Comparison of ENCODE assay signal across 7 mouse cellular contexts in genomic region chr2:32608141-32608777, GRCm38 (mm10). TPM values are rescaled to one million over a fixed set of nuclear protein-coding genes. Genes with fewer than 3 reads are reported as not detected.
DNase-seq lines count a peak whose midpoint lies in the region; TF ChIP-seq lines count a peak whose summit lies in the region.

No protein-coding gene starts in this region.

- 0 out of 2 replicates have a peak overlapping the region, but pooled peaks have one; percentile 7 for H3K27ac ChIP-seq in ES-Bruce4 (ENCODE audit: insufficient read depth, low read length)
- peak overlapping the region; percentile 74 for H3K27ac ChIP-seq in embryonic facial prominence, embryonic 10.5 days (replicated peaks)

- H3K9me3 ChIP-seq in ES-Bruce4 (replicated peaks; ENCODE audit: control insufficient read depth, insufficient read depth, low read length, poor library complexity, severe bottlenecking) = no peaks in the 10 kb centered on the region
- H3K9me3 ChIP-seq in embryonic facial prominence, embryonic 10.5 days = peaks cover 2% of the 10 kb centered on the region; the same call in 1 of the 2 replicates

- H3K36me3 ChIP-seq in ES-Bruce4 (ENCODE audit: control insufficient read depth, insufficient read depth, low read length, poor library complexity, severe bottlenecking) = 0 out of 2 replicates have a peak, but pooled peaks cover 2% of the 10 kb centered on the region
- H3K36me3 ChIP-seq in embryonic facial prominence, embryonic 10.5 days (replicated peaks) = peaks cover 17% of the 10 kb centered on the region

- peaks cover 7% of the 10 kb centered on the region for H3K4me1 ChIP-seq in ES-Bruce4 (ENCODE audit: control insufficient read depth, insufficient read depth, low read length)
- H3K4me1 ChIP-seq in embryonic facial prominence, embryonic 10.5 days = peaks cover 55% of the 10 kb centered on the region

- TF ChIP-seq CTCF in ES-Bruce4 (IDR thresholded peaks at IDR 0.05; ENCODE audit: low read depth, low read length) = no peak

- H3K9ac ChIP-seq in ES-Bruce4 (ENCODE audit: low read depth, poor library complexity, severe bottlenecking) = peak overlapping the region; percentile 73; the same call in 1 of the 2 replicates

- 5% methylated on average over 25 of the region's 25 CpGs for WGBS in embryonic facial prominence, embryonic 10.5 days

- peak; percentile 79 for DNase-seq in ZHBTc4 (ENCODE audit: low read depth, low spot score)
- DNase-seq in embryonic facial prominence, embryonic 10.5 days (ENCODE audit: low spot score) = peak; percentile 81
- peak; percentile 92 for DNase-seq in heart, adult 9 months (ENCODE audit: low spot score in 2 of 2)
- DNase-seq in kidney, adult 9 months = peak; percentile 58
- peak; percentile 60 for DNase-seq in lung, postnatal 14 days
- DNase-seq in ovary, postnatal 36 days (ENCODE audit: low spot score) = peak; percentile 78

- TF ChIP-seq POLR2A in ES-Bruce4 (IDR thresholded peaks at IDR 0.05; ENCODE audit: insufficient read depth, low read length) = no peak

- H3K27me3 ChIP-seq in ES-Bruce4 (ENCODE audit: control insufficient read depth, insufficient read depth, low read length, poor library complexity, severe bottlenecking) = no peaks in the 10 kb centered on the region
- H3K27me3 ChIP-seq in embryonic facial prominence, embryonic 10.5 days (replicated peaks; ENCODE audit: low read depth, poor library complexity, severe bottlenecking) = 0 out of 2 replicates have a peak, but pooled peaks cover 6% of the 10 kb centered on the region

- no peak for TF ChIP-seq EP300 in ES-Bruce4 (IDR thresholded peaks at IDR 0.05; ENCODE audit: insufficient read depth, low read depth, low read length)

- peak overlapping the region; percentile 73 for H3K4me3 ChIP-seq in ES-Bruce4 (ENCODE audit: low read depth, low read length)
- peak overlapping the region; percentile 81 for H3K4me3 ChIP-seq in embryonic facial prominence, embryonic 10.5 days

RNA-seq across cellular contexts. Expression of gene St6galnac6, which starts 8.8 kb away (rescaled TPM):
- 22.5 and 24.2 TPM in 2 replicates for polyA plus RNA-seq in ES-Bruce4 (2011; ENCODE audit: insufficient read depth, insufficient read length, low read depth, missing spikeins)
- 17.1 and 17.3 TPM in 2 replicates for polyA plus RNA-seq in embryonic facial prominence, embryonic 10.5 days (2016; fragmentation: Nextera tagmentation; extraction: Ambion mirVana)

RNA-seq across cellular contexts. Expression of gene Ak1, which starts 13.3 kb away (rescaled TPM):
- polyA plus RNA-seq in ES-Bruce4 (2011; ENCODE audit: insufficient read depth, insufficient read length, low read depth, missing spikeins) = 71.8 and 74.7 TPM in 2 replicates
- polyA plus RNA-seq in embryonic facial prominence, embryonic 10.5 days (2016; fragmentation: Nextera tagmentation; extraction: Ambion mirVana) = 20.5 and 24.7 TPM in 2 replicates

RNA-seq across cellular contexts. Expression of gene St6galnac4, which starts 21.4 kb away (rescaled TPM):
- polyA plus RNA-seq in ES-Bruce4 (2011; ENCODE audit: insufficient read depth, insufficient read length, low read depth, missing spikeins) = 9.4 and 9.7 TPM in 2 replicates
- 25.1 and 26.4 TPM in 2 replicates for polyA plus RNA-seq in embryonic facial prominence, embryonic 10.5 days (2016; fragmentation: Nextera tagmentation; extraction: Ambion mirVana)

RNA-seq across cellular contexts. Expression of gene 9430097D07Rik, which starts 32.8 kb away (rescaled TPM):
- 0.44 TPM in 1 of 2 replicates, not detected in the other for polyA plus RNA-seq in ES-Bruce4 (2011; ENCODE audit: insufficient read depth, insufficient read length, low read depth, missing spikeins)
- 0.11 TPM in 2 replicates for polyA plus RNA-seq in embryonic facial prominence, embryonic 10.5 days (2016; fragmentation: Nextera tagmentation; extraction: Ambion mirVana)

RNA-seq across cellular contexts. Expression of gene Pip5kl1, which starts 33.7 kb away (rescaled TPM):
- 1.8 and 4.1 TPM in 2 replicates for polyA plus RNA-seq in ES-Bruce4 (2011; ENCODE audit: insufficient read depth, insufficient read length, low read depth, missing spikeins)
- 2.0 and 2.1 TPM in 2 replicates for polyA plus RNA-seq in embryonic facial prominence, embryonic 10.5 days (2016; fragmentation: Nextera tagmentation; extraction: Ambion mirVana)

Comparison
In these comparisons a context has a peak if more than half of its experiments do, and no peak if none do; other contexts are left out.
1. Peak in every context shown above with its lines: DNase-seq, H3K4me3 ChIP-seq and H3K27ac ChIP-seq.